Mouse (Mus musculus) liver, embryonic 14.5 days (tissue): Measurements from ENCODE around the gene Galt. TPM values are rescaled to one million over a fixed set of nuclear protein-coding genes. Genes with fewer than 3 reads are reported as not detected.

Experiments
- ATAC-seq: fragments of 200-750 bp; cut with Nextera tagmentation; 2 replicates; pipeline ENCODE4 v1.8.0; 2017; ENCODE audit warnings: moderate number of reproducible peaks, mild to moderate bottlenecking, moderate library complexity; ENCODE audit not compliant: insufficient read depth
- DNase-seq, 3 experiments: peaks; one replicate each; pipeline ENCODE4 v3.0.0-alpha.2; 2012 to 2013; ENCODE audit warnings: low read depth in 3 of 3, low spot score in 3 of 3
- H3K27ac ChIP-seq: fragments of 300-500 bp; sonication (generic); 2 replicates; pipeline ENCODE4 v1.5.1; 2014; ENCODE audit warnings: moderate library complexity, mild to moderate bottlenecking, control low read depth, inconsistent platforms
- H3K27me3 ChIP-seq: fragments of 300-500 bp; sonication (generic); 2 replicates; pipeline ENCODE4 v1.6.1; 2014; ENCODE audit warnings: mild to moderate bottlenecking, low read length, moderate library complexity; ENCODE audit not compliant: control insufficient read depth, insufficient read depth
- H3K36me3 ChIP-seq: fragments of 300-500 bp; sonication (generic); replicated peaks from 2 replicates; pipeline ENCODE4 v1.6.1; 2014; ENCODE audit warnings: low read depth; ENCODE audit not compliant: control insufficient read depth, insufficient read depth
- H3K4me1 ChIP-seq, 2 experiments: fragments of 200-500 bp in 1 of 2; fragments of 300-500 bp in 1 of 2; sonication (generic) in 1 of 2; replicated peaks; 2 replicates each; pipeline ENCODE4 v1.6.1; 2012 to 2014; ENCODE audit warnings: antibody characterized with exemption in 1 of 2, inconsistent platforms in 1 of 2, low read length in 1 of 2; ENCODE audit not compliant: control insufficient read depth in 2 of 2, insufficient read depth in 2 of 2
- H3K4me2 ChIP-seq: fragments of 300-500 bp; sonication (generic); 2 replicates; pipeline ENCODE4 v1.6.1; 2014; ENCODE audit warnings: low read depth, mild to moderate bottlenecking, control low read depth, moderate library complexity
- H3K4me3 ChIP-seq, 2 experiments: fragments of 200-500 bp in 1 of 2; fragments of 300-500 bp in 1 of 2; sonication (generic) in 1 of 2; 2 replicates each; pipeline ENCODE4 v1.5.1; 2012 to 2014; ENCODE audit warnings: low read depth in 2 of 2, low read length in 2 of 2, mild to moderate bottlenecking in 2 of 2, control low read depth in 1 of 2, inconsistent platforms in 1 of 2, moderate library complexity in 1 of 2; ENCODE audit not compliant: insufficient read depth in 1 of 2
- H3K9ac ChIP-seq: fragments of 300-500 bp; sonication (generic); replicated peaks from 2 replicates; pipeline ENCODE4 v1.6.1; 2014; ENCODE audit warnings: mild to moderate bottlenecking, control low read depth, moderate library complexity
- H3K9me3 ChIP-seq: fragments of 300-500 bp; sonication (generic); 2 replicates; pipeline ENCODE4 v1.6.1; 2016; ENCODE audit warnings: low read length, mixed read lengths; ENCODE audit not compliant: control insufficient read depth
- CTCF ChIP-seq: IDR thresholded peaks from 2 replicates; pipeline ENCODE4 v1.5.1; 2016; ENCODE audit warnings: antibody characterized with exemption, low read depth, control low read depth
- EP300 ChIP-seq: IDR thresholded peaks from 2 replicates; pipeline ENCODE4 v1.6.1; 2016; ENCODE audit warnings: antibody characterized with exemption, low read depth
- WGBS: fragments of 180-500 bp; shearing (Covaris S2); extraction: QIAGEN DNeasy Blood & Tissue Kit; methylation state at CpG from one replicate; pipeline ENCODE4 v1.1.7; 2014; ENCODE audit not compliant: insufficient replicate concordance; 5-methylcytosine and 5-hydroxymethylcytosine counted together
- polyA plus RNA-seq, 2 experiments: library from polyadenylated mRNA; depleted of rRNA in 1 of 2; stranded (reverse) in 1 of 2; unstranded in 1 of 2; fragments of >200 nt; fragmentation: Nextera tagmentation in 1 of 2; extraction: Ambion mirVana in 1 of 2; gene quantifications; 2 replicates each; pipeline versions ENCODE4 v1.2.1 to v1.2.3; 2012 to 2014

The Galt gene
- polyA plus RNA-seq, 2 experiments, result 19.2 to 24.2 TPM

DNA sequence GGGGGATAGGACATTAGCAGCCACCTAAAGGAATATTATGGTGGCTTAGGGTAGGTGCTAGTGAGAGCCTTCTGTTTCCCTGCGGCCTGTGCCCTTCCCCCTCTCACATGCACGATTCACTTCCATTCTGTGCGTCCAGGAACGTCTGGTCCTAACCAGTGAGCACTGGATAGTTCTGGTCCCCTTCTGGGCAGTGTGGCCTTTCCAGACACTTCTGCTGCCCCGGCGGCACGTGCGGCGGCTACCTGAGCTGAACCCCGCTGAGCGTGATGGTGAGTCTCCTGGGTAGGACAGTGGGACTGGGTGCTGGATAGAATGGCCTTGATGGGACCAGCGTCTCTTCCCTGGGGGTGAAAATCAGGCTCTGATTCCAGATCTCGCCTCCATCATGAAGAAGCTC is 2.3 kb downstream of the Galt start:
- TF ChIP-seq CTCF, result no peak
- TF ChIP-seq EP300, result no peak
- ATAC-seq (no peak), DNase-seq (no peak)
- H3K4me2 ChIP-seq, result no peak overlapping the region
- H3K27me3 ChIP-seq, result no peaks in the 10 kb centered on the region
- peaks cover 18 to 34% of the 10 kb centered on the region in 2 experiments for H3K4me1 ChIP-seq
- no peak overlapping the region for H3K4me3 ChIP-seq
- no peaks in the 10 kb centered on the region; the same call in 1 of the 2 replicates for H3K36me3 ChIP-seq
- WGBS, result 82% methylated on average over 13 of the region's 13 CpGs
- no peak overlapping the region for H3K27ac ChIP-seq
- H3K9me3 ChIP-seq, result no peaks in the 10 kb centered on the region
- H3K9ac ChIP-seq, result no peak overlapping the region

DNA sequence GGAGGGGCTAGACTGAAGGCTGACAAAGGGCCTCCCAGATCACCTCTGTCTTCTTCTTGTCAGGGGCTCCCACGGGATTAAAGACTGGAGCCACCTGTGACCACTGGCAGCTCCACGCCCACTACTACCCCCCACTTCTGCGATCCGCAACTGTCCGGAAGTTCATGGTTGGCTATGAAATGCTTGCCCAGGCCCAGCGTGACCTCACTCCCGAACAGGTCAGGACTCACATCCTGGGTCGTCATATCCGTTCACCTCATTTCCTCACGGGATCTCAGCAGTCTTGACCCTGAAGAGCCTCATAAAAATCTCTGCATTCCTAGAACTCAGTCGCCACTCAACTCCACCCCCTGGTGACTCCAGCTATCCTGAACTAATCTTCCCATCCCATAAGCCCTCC is 3.0 kb downstream of the Galt start:
- H3K27me3 ChIP-seq, result no peaks in the 10 kb centered on the region
- WGBS, result 77% methylated on average over 11 of the region's 11 CpGs
- ATAC-seq (no peak), DNase-seq (no peak)
- no peak overlapping the region for H3K9ac ChIP-seq
- no peak overlapping the region for H3K4me3 ChIP-seq
- H3K9me3 ChIP-seq, result no peaks in the 10 kb centered on the region
- H3K4me2 ChIP-seq, result no peak overlapping the region
- H3K4me1 ChIP-seq, result peaks cover 18 to 34% of the 10 kb centered on the region in 2 experiments
- no peaks in the 10 kb centered on the region; the same call in 1 of the 2 replicates for H3K36me3 ChIP-seq
- no peak for TF ChIP-seq EP300
- no peak for TF ChIP-seq CTCF
- no peak overlapping the region for H3K27ac ChIP-seq

DNA sequence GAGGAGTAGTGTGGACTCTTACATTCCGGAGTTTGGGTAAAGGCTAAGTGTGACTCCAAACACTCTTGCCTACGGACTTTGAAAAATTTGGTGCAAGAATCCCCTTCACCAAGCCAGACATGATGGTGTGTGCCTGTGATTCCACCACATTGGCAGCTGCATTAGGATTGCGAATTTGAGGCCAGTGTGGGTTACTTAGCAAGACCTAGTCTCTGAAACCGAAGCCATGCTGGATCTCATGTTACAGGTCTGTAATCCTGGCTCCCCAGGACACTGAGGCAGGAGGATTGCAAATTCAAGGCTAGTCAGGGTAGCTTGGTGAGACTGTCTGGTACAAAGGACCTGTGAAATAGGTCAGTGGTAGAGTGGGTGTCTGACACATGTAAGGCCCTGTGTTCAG is 3.7 kb downstream of the Galt start:
- TF ChIP-seq CTCF, result no peak
- TF ChIP-seq EP300, result no peak
- no peak for ATAC-seq
- H3K4me3 ChIP-seq, result no peak overlapping the region
- H3K27me3 ChIP-seq, result no peaks in the 10 kb centered on the region
- H3K4me2 ChIP-seq, result no peak overlapping the region
- no peak overlapping the region for H3K9ac ChIP-seq
- H3K4me1 ChIP-seq, result peaks cover 18 to 34% of the 10 kb centered on the region in 2 experiments
- no peak overlapping the region for H3K27ac ChIP-seq
- H3K36me3 ChIP-seq, result no peaks in the 10 kb centered on the region; the same call in 1 of the 2 replicates
- H3K9me3 ChIP-seq, result no peaks in the 10 kb centered on the region
- 84% methylated on average over 4 of the region's 4 CpGs for WGBS
- no peak for DNase-seq

DNA sequence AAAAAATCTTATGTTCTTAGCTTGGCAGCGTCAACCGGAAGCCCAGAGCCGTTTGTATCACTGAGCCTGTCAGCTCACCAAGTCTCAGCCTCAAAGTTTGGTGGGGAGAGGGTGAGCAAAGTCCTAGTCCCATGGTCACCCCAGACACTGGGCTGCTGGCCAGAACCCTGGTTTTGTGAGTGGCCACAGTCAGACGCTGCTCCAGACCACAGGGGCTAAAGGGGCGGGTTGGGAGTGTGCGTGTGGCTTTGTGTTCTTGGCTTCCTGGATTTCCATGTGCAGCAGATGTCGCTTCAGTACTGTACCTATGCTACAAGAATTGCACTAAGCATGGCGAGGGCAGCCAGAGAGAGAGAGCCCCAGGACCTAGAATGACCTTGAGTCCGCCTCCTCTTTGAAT is 4.2 kb downstream of the Galt start:
- no peak overlapping the region for H3K9ac ChIP-seq
- WGBS, result 77% methylated on average over 9 of the region's 9 CpGs
- no peak for ATAC-seq

DNA sequence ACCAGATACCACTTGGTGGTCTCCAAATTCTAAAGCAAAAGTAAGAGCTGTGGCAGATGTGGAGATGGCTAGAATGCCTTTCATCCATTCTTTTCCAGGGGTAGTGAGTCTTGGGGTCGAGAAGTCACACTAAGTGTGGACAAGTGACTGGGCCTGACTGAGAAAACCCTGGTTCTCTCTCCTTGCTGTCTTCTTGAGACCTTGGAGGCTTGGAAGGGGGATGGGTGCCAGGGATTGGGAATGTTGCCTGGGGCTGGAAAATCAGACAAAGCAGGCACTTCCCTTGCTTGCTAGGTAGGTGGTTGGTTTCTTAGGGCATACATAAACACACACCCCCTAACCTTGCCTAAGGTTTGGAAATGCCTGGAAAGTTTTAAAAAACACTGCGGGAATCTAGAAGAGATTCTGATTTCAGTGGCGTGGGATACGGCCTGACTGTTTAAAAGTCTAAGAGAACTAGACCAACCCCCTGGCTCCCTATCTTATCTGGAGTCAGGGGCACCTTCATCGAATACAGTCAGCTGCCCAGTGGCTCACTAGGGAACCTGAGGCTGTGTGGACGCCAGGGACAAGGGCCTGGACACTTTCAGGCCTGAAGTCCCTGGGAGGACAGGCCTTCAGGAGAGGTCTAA is 4.7 kb downstream of the Galt start:
- no peak for TF ChIP-seq EP300
- TF ChIP-seq CTCF, result no peak
- ATAC-seq (peak; percentile 27), DNase-seq (no peak)
- Histone ChIP-seq H3K27ac (peak overlapping the region; percentile 4), H3K27me3 (no peaks in the 10 kb centered on the region), H3K4me2 (peak overlapping the region; percentile 70), H3K9me3 (no peaks in the 10 kb centered on the region), H3K4me3 (peak overlapping the region; percentile 41 to 52), H3K36me3 (no peaks in the 10 kb centered on the region; the same call in 1 of the 2 replicates), H3K4me1 (peaks cover 18 to 31% of the 10 kb centered on the region in 2 experiments), H3K9ac (peak overlapping the region; percentile 47)
- 20% methylated on average over 6 of the region's 6 CpGs for WGBS

More for the DNA sequence above, 4.2 kb downstream of the Galt start:
- Histone ChIP-seq H3K27me3 (no peaks in the 10 kb centered on the region), H3K4me1 (peaks cover 18 to 34% of the 10 kb centered on the region in 2 experiments), H3K4me3 (no peak overlapping the region), H3K27ac (peak overlapping the region; percentile 4; the same call in 1 of the 2 replicates), H3K36me3 (no peaks in the 10 kb centered on the region; the same call in 1 of the 2 replicates), H3K4me2 (no peak overlapping the region), H3K9me3 (no peaks in the 10 kb centered on the region)
- no peak for DNase-seq
- TF ChIP-seq EP300, result no peak
- no peak for TF ChIP-seq CTCF
